Mouse (Mus musculus) testis, postnatal 10 days (tissue): ENCODE results near the gene 5730596B20Rik.

Experiments
- DNase-seq: peaks from one replicate; pipeline ENCODE4 v3.0.0; 2021; ENCODE audit warnings: low spot score

5730596B20Rik gene

GRCm38 (mm10) chr6:52200073-52200750 is 22.9 kb downstream of the 5730596B20Rik start:
- no peak for DNase-seq

DNA sequence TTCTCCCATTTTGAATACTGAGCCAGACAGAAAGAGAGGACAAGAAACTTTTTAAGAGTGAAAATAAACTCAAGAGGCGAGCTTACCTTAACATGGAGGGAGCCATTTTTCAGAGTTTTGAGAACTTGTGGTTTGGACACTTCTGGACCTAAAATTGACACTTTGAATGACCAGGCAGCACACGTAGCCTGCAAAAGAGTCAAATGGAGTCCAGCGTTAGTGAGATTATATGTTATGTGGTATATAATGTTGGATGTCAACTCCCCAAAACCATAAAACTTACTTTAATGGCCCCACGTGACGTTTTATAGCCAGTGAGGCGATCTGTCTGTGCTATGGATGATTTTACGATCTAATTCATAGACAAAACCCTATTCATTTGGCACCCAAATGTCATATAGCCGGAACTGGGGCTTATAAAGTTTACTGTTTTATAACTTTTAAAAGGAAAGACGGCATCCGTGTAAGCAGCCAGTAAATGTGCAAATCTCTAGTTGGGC is 23.5 kb downstream of the 5730596B20Rik start:
- DNase-seq: no peak

- no peak for DNase-seq
Observed at GRCm38 (mm10) chr6:52201269-52201668, 24.0 kb downstream of the 5730596B20Rik start.

- DNase-seq: no peak
Observed at GRCm38 (mm10) chr6:52202362-52203120, 25.2 kb downstream of the 5730596B20Rik start.

DNA sequence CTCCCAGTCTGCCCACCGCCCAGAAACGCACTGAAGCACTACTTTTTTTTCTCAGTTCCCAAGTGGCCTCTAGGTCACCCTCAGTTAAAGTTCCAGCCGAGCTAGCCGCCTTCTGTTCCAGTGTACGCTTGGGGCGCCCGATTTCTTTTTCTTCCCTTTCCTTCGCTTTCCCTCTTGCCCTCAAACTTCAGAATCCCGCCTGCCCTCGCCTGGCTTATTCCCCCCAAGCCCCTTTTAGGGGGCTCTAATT is 25.7 kb downstream of the 5730596B20Rik start:
- no peak for DNase-seq

- DNase-seq: no peak
Observed at GRCm38 (mm10) chr6:52203371-52204049, 26.2 kb downstream of the 5730596B20Rik start.

- peak; percentile 89 for DNase-seq
Observed at GRCm38 (mm10) chr6:52204050-52204752, 26.9 kb downstream of the 5730596B20Rik start, which contains the start of gene Hoxa5. Hoxa5 (minus strand) TSS chr6:52204587.

- no peak for DNase-seq
Observed at GRCm38 (mm10) chr6:52205221-52205620, 27.9 kb downstream of the 5730596B20Rik start.

- no peak for DNase-seq
Observed at GRCm38 (mm10) chr6:52205638-52206621, 28.6 kb downstream of the 5730596B20Rik start.

DNA sequence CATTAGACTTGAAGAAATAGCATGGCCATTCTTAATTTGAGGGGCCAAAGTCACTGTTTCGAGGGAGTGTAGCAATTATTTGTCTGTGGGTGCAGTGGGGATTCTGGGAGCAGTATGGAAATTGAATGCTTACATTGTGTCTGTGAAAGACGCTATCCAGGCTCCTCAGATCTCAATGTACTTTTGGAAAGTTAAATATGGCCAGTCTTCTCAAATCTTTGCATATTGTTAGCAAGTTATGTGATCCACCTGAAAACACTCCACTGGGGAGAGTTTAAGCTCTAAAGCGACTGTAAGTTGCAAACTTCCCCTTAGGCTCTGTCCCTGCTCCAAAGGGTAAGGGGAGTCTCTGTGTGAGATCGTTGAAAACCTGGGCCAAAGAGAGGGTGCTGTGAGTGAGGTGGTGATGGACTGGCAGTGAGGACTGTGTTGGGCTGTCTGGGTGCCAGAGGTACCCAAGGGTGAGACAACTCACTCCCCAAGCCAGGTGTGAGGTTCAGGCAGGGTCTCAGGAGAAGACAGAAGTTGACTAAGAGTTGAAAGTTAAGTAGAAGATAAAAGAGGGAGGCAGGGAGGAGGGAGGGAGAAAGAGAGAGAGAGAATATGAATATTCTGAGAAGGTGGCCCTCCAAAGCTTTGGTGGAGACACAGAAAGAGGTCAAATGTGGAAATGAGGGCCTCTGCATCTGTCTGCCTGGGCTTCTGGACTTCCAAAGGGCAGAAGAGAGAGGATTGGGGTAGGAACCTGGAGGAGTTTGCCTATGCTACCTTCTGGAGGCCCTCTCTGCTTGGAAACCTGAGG is 29.8 kb downstream of the 5730596B20Rik start:
- peak; percentile 12 for DNase-seq

DNA sequence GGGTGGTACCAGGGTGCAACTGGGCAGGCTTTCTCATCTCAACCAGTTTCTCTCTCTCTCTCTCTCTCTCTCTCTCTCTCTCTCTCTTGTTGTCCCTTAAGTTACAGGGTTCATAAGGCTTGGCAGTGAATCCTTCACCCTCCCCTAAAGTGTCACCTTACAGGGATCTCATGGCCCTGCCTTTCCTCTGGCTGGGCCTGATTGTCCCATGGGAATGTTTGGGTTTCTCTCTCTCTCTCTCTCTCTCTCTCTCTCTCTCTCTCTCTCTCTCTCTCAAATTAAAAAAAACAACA is 30.3 kb downstream of the 5730596B20Rik start:
- DNase-seq: peak; percentile 23

- peak; percentile 61 for DNase-seq
Observed at GRCm38 (mm10) chr6:52208072-52208867, 31.0 kb downstream of the 5730596B20Rik start, which contains the start of gene Hoxa6. Hoxa6 (minus strand) TSS chr6:52208722.

GRCm38 (mm10) chr6:52208868-52209684 is 31.8 kb downstream of the 5730596B20Rik start:
- DNase-seq: peak; percentile 31

- DNase-seq: peak; percentile 26
Observed at GRCm38 (mm10) chr6:52209685-52210046, 32.4 kb downstream of the 5730596B20Rik start.

DNA sequence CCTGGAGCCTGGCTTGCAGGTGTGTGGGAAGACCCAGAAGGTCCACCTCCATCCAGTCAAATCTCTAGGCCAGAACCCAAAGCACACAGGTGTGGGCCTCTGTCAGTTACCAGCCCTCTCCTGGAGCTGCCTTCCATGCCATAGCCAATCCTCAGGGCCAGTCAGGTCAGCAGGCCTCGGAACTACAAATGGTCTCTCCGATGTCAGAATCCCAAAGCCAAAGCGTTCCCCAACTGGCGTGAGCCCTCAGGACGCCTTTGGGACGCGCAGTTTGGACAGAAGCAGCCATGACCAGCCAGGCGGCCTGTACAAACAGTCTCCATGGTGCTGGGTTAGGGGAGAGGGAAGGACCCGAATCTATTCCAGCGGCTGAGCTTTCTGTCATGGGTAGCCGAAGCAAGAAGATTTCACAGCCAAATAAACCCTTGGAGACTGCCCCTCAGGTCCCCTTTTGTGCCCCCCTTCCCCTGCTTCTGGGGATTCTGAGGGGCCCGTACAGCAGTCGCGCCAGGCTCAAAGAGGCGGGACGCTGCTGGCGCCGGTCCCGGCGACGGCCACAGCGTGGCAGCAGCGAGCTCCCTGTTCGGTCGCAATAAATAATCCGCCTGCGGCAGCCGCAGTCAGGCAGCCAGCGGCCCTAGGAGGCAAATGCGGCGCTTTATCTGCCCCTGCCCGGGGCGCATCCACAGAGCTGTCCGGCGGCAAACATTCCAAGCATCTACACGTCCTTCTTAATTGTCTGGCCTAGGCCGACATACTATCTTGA is 34.1 kb downstream of the 5730596B20Rik start:
- DNase-seq: peak; percentile 85

GRCm38 (mm10) chr6:52211961-52212360 is 34.7 kb downstream of the 5730596B20Rik start:
- no peak for DNase-seq

- DNase-seq: no peak
Observed at GRCm38 (mm10) chr6:52212556-52213118, 35.3 kb downstream of the 5730596B20Rik start.
